Mouse (Mus musculus) hindbrain, embryonic 11.5 days (tissue): ENCODE measurements around the gene Gm10065. TPM values are rescaled to one million over a fixed set of nuclear protein-coding genes. Genes with fewer than 3 reads are reported as not detected.

Experiments
- ATAC-seq: fragments of 200-750 bp; cut with Nextera tagmentation; 2 replicates; pipeline ENCODE4 v1.8.0; 2017; ENCODE audit warnings: mild to moderate bottlenecking, moderate TSS enrichment, moderate library complexity; ENCODE audit not compliant: low FRiP score
- DNase-seq: peaks from one replicate; pipeline ENCODE4 v3.0.0-alpha.2; 2015; ENCODE audit warnings: low spot score
- H3K27ac ChIP-seq: fragments of 300-500 bp; sonication (generic); 2 replicates; pipeline ENCODE4 v1.5.1; 2014; ENCODE audit warnings: mild to moderate bottlenecking, low read depth, low read length
- H3K27me3 ChIP-seq: fragments of 300-500 bp; sonication (generic); 2 replicates; pipeline ENCODE4 v1.6.1; 2014; ENCODE audit warnings: mild to moderate bottlenecking, low read length, moderate library complexity, mixed read lengths; ENCODE audit not compliant: control insufficient read depth, insufficient read depth
- H3K36me3 ChIP-seq: fragments of 300-500 bp; sonication (generic); 2 replicates; pipeline ENCODE4 v1.6.1; 2014; ENCODE audit warnings: mild to moderate bottlenecking, low read length, moderate library complexity, mixed read lengths; ENCODE audit not compliant: control insufficient read depth, insufficient read depth
- H3K4me1 ChIP-seq: fragments of 300-500 bp; sonication (generic); replicated peaks from 2 replicates; pipeline ENCODE4 v1.6.1; 2014; ENCODE audit warnings: low read length, mixed read lengths; ENCODE audit not compliant: control insufficient read depth, insufficient read depth
- H3K4me2 ChIP-seq: fragments of 300-500 bp; sonication (generic); replicated peaks from 2 replicates; pipeline ENCODE4 v1.6.1; 2014; ENCODE audit warnings: mild to moderate bottlenecking, low read depth, low read length
- H3K4me3 ChIP-seq: fragments of 300-500 bp; sonication (generic); 2 replicates; pipeline ENCODE4 v1.5.1; 2014; ENCODE audit warnings: low read depth, low read length
- H3K9ac ChIP-seq: fragments of 300-500 bp; sonication (generic); 2 replicates; pipeline ENCODE4 v1.6.1; 2014; ENCODE audit warnings: low read depth, low read length
- H3K9me3 ChIP-seq: fragments of 300-500 bp; sonication (generic); 2 replicates; pipeline ENCODE4 v1.6.1; 2016; ENCODE audit warnings: low read length; ENCODE audit not compliant: control insufficient read depth
- WGBS: fragments of 180-500 bp; shearing (Covaris S2); extraction: QIAGEN DNeasy Blood & Tissue Kit; methylation state at CpG from one replicate; pipeline ENCODE4 v1.1.7; 2014; 5-methylcytosine and 5-hydroxymethylcytosine counted together
- microRNA counts: library from miRNA; unstranded; fragments of <30 nt; microRNA quantifications from one replicate; lab custom pipeline; 2015
- polyA plus RNA-seq: library from polyadenylated mRNA; unstranded; fragments of >200 nt; fragmentation: Nextera tagmentation; extraction: Ambion mirVana; gene quantifications from 2 replicates; pipeline ENCODE4 v1.2.1, GENCODE M21; 2014

Gene Gm10065
- polyA plus RNA-seq, 1 experiment from 2014 or later = not detected

- Histone ChIP-seq H3K4me3 (no peak overlapping the region), H3K9ac (no peak overlapping the region), H3K36me3 (no peaks in the 10 kb centered on the region), H3K4me1 (no peaks in the 10 kb centered on the region), H3K27ac (no peak overlapping the region), H3K9me3 (no peaks in the 10 kb centered on the region), H3K27me3 (no peaks in the 10 kb centered on the region), H3K4me2 (no peak overlapping the region)
- DNase-seq (no peak), ATAC-seq (no peak)
- WGBS = 86% methylated on average over 16 of the region's 16 CpGs
Measured at GRCm38 (mm10) chr13:21447856-21448614, 31.2 kb downstream of the Gm10065 start.

DNA sequence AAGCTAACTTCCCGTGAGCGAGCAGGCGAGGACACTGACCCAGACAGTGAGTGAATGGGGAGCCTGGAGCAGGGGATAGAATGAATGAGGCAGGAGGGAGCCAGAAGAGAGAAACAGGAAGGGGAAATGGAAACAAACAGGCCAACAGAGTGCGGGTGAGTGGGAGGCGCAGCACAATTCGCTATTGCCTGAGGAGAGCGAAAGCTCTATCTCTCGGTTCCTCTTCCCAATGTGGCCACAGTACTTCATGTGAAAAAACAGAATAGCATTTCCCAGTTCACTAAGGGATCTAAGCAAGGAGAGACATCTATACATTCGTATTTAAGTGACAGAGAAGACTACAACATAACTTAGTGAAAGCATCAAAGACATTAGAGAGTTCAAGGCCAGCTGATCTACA, 32.4 kb downstream of the Gm10065 start:
- Histone ChIP-seq H3K9me3 (no peaks in the 10 kb centered on the region), H3K4me1 (no peaks in the 10 kb centered on the region), H3K9ac (no peak overlapping the region), H3K27ac (no peak overlapping the region), H3K4me3 (no peak overlapping the region), H3K36me3 (no peaks in the 10 kb centered on the region), H3K27me3 (no peaks in the 10 kb centered on the region), H3K4me2 (no peak overlapping the region)
- ATAC-seq (no peak), DNase-seq (no peak)
- WGBS = 92% methylated on average over 9 of the region's 9 CpGs

DNA sequence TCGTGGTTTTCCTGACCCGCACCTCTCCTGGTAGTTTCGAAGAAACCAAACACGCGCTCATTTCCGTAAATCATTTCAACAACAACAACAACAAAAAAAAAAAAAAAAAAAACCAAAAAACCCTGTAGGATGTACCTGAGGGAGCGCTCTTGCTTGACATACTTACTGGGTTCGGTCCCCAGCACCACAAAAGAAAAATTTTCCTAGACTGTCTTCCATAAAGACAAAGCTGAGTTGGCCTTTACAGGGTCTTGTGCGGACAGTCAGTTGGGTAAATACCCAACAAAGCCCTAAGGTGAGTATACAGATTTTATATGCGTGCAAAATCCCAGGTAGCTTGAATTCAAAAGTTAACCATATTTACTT, 38.1 kb downstream of the Gm10065 start:
- peak overlapping the region; percentile 54 for H3K4me3 ChIP-seq
- DNase-seq = no peak
- WGBS = 19% methylated on average over 10 of the region's 10 CpGs
- H3K27me3 ChIP-seq = no peaks in the 10 kb centered on the region
- H3K9ac ChIP-seq = peak overlapping the region; percentile 46; the same call in 1 of the 2 replicates
- H3K9me3 ChIP-seq = no peaks in the 10 kb centered on the region
- peak; percentile 20; the same call in 1 of the 2 replicates for ATAC-seq
- no peaks in the 10 kb centered on the region for H3K36me3 ChIP-seq
- no peaks in the 10 kb centered on the region for H3K4me1 ChIP-seq
- H3K27ac ChIP-seq = no peak overlapping the region
- H3K4me2 ChIP-seq = peak overlapping the region; percentile 83

DNA sequence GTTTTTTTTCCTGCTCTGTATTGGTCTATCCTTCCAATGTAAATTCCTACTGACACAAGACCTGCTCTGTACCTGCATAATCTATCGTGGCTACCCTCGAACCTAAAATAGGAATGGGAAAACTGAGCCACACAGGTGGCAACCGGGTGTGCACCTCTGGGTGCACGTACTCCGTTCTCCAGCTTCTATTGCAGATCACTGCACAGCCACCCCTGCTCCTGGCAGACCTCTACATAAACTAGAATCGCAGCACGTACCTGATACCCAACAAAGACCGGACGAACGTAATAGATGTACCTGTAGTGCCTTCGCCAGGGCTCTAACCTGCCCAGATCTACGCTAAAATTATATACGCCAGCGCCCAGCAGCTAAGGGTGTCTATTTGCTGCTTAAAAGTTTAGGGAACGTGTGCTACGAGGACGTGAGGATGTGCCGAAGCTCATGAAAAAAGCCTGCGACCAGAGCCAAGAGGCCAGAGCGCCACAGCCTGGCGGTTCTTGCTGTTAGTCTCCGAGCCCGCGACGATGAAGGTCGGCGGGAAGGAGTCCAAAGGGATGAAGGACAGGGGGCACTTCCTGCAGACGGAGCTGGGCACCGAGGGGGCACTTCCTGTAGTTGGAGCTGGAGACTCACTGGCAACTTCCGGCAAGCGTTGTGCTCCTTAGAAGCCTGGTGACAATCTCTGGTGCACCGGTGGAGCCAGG, 38.6 kb downstream of the Gm10065 start, which contains the start of gene Pgbd1:
Pgbd1 (minus strand) TSS at position 556 of the 704 bp plus-strand sequence.
- Histone ChIP-seq H3K27me3 (no peaks in the 10 kb centered on the region), H3K4me2 (peak within 1 kb of the TSS; percentile 83), H3K9ac (peak within 1 kb of the TSS; percentile 79), H3K36me3 (no peaks in the 10 kb centered on the region), H3K9me3 (no peaks in the 10 kb centered on the region), H3K4me1 (no peaks in the 10 kb centered on the region), H3K4me3 (peak within 1 kb of the TSS; percentile 54), H3K27ac (peak within 1 kb of the TSS; percentile 36)
- ATAC-seq (peak; percentile 94), DNase-seq (peak; percentile 81)
- WGBS = 2% methylated on average over 32 of the region's 32 CpGs

DNA sequence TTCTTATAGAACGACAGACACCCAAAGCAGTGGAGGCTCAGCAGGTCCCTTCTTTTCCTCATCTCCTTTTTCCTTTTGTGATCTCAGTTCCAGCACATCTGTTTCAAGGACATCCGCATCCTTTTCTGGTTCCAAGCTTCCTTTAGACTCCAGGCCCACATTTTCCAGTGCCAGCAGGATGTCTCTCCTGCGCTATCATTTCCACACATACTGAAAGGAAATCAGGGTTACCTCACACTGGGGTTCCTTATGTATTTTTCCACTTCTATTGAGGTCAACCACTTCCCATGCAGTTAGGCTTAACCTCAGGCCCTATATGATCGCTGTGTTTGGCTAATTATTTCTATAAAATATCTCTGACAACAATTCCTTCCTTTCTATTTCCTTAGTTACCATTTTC, 43.8 kb downstream of the Gm10065 start:
- Histone ChIP-seq H3K36me3 (no peaks in the 10 kb centered on the region), H3K9me3 (no peaks in the 10 kb centered on the region), H3K4me3 (no peak overlapping the region), H3K4me2 (no peak overlapping the region), H3K27ac (no peak overlapping the region), H3K4me1 (no peaks in the 10 kb centered on the region), H3K9ac (no peak overlapping the region), H3K27me3 (no peaks in the 10 kb centered on the region)
- DNase-seq (no peak), ATAC-seq (no peak)
- WGBS = 92% methylated on average over 4 of the region's 4 CpGs

MicroRNA genes within 50 kb of the gene (microRNA counts, 519-probe panel; counts per million panel counts)
- microRNA mmu-miR-1896 (lab: Ali Mortazavi, UCI) = not detected

Other genes with a start within 250 kb of the Gm10065 start
- not detected in 2 replicates for gene Gpx5, start 186.7 kb downstream of the Gm10065 start, polyA plus RNA-seq
- 0.32 TPM in 1 of 2 replicates, not detected in the other for gene Gpx6, start 167.3 kb downstream of the Gm10065 start, polyA plus RNA-seq
- gene Olfr1367, start 132.5 kb downstream of the Gm10065 start, polyA plus RNA-seq = not detected in 2 replicates
- 18.7 and 20.3 TPM in 2 replicates for gene Zscan12, start 116.6 kb downstream of the Gm10065 start, polyA plus RNA-seq
- gene Zkscan3, start 76.7 kb downstream of the Gm10065 start, polyA plus RNA-seq = 84.8 and 90.5 TPM in 2 replicates
- gene Pgbd1, start 38.4 kb downstream of the Gm10065 start, polyA plus RNA-seq = 5.9 and 6.0 TPM in 2 replicates
- gene Zscan26, start 25.7 kb downstream of the Gm10065 start, polyA plus RNA-seq = 18.4 and 21.0 TPM in 2 replicates
- gene Nkapl, start 10.9 kb downstream of the Gm10065 start, polyA plus RNA-seq = 2.5 and 3.4 TPM in 2 replicates
- 5.2 and 5.9 TPM in 2 replicates for gene Zkscan4, start 534 bp downstream of the Gm10065 start, polyA plus RNA-seq
- 0.23 and 0.35 TPM in 2 replicates for gene AK157302, start 15.8 kb upstream of the Gm10065 start, polyA plus RNA-seq
- 3.7 and 5.1 TPM in 2 replicates for gene Gm11273, start 22.0 kb upstream of the Gm10065 start, polyA plus RNA-seq
- gene Zkscan8, start 51.7 kb upstream of the Gm10065 start, polyA plus RNA-seq = 9.8 and 11.0 TPM in 2 replicates
- gene Olfr1366, start 63.4 kb upstream of the Gm10065 start, polyA plus RNA-seq = 0.05 and 0.25 TPM in 2 replicates
- 0.17 TPM in 1 of 2 replicates, not detected in the other for gene Olfr1535, start 80.5 kb upstream of the Gm10065 start, polyA plus RNA-seq
- gene Olfr1364, start 102.3 kb upstream of the Gm10065 start, polyA plus RNA-seq = not detected in 2 replicates
- not detected in 2 replicates for gene Olfr1362, start 134.6 kb upstream of the Gm10065 start, polyA plus RNA-seq
- gene Olfr11, start 163.1 kb upstream of the Gm10065 start, polyA plus RNA-seq = not detected in 2 replicates
- gene Olfr1361, start 183.9 kb upstream of the Gm10065 start, polyA plus RNA-seq = not detected in 2 replicates
- gene Olfr1360, start 198.0 kb upstream of the Gm10065 start, polyA plus RNA-seq = not detected in 2 replicates
- not detected in 2 replicates for gene Olfr1359, start 218.7 kb upstream of the Gm10065 start, polyA plus RNA-seq
- gene Hist1h2bl, start 236.7 kb upstream of the Gm10065 start, polyA plus RNA-seq = 2.1 and 3.0 TPM in 2 replicates
- gene Hist1h2ai, start 237.0 kb upstream of the Gm10065 start, polyA plus RNA-seq = 17.3 and 25.6 TPM in 2 replicates
- 12.7 and 20.0 TPM in 2 replicates for gene Hist1h3h, start 238.2 kb upstream of the Gm10065 start, polyA plus RNA-seq
- gene Hist1h2bm, start 242.6 kb upstream of the Gm10065 start, polyA plus RNA-seq = 4.2 and 4.3 TPM in 2 replicates